Mouse (Mus musculus) leukemia stem cell, adult 10-12 weeks (primary cell): ENCODE data around the gene Creb3l1. TPM values are rescaled to one million over a fixed set of nuclear protein-coding genes. Genes with fewer than 3 reads are reported as not detected.

Experiments used
- polyA plus RNA-seq: library from polyadenylated mRNA; stranded (reverse); fragments of >175 nt; gene quantifications from 2 replicates; pipeline ENCODE4 v1.2.3, GENCODE M21; 2012; ENCODE audit warnings: low replicate concordance

The Creb3l1 gene
- 2.0 and 3.2 TPM in 2 replicates for polyA plus RNA-seq

DNA sequence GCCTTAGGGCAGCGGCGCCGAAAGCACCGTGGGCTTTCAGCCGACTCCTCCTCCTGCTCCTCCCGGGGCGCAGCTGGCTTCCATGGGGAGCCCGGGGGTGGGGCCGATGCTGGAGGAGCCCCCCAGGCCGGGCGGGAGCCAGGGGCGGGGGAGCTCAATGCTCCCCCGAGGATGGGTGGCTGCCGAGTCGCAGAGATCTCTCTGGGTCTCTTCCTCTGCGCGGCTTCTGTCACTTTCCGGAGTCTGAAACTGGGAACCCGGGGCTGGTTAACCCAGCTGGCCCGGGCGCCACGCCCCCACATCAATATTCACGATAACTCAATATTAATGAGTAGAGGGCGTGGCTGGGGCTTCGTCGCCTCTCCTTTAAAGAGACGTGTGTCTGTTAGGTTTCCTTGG lies at the start of gene Creb3l1:
Creb3l1 (minus strand) TSS at position 229 of the 399 bp plus-strand sequence.

DNA sequence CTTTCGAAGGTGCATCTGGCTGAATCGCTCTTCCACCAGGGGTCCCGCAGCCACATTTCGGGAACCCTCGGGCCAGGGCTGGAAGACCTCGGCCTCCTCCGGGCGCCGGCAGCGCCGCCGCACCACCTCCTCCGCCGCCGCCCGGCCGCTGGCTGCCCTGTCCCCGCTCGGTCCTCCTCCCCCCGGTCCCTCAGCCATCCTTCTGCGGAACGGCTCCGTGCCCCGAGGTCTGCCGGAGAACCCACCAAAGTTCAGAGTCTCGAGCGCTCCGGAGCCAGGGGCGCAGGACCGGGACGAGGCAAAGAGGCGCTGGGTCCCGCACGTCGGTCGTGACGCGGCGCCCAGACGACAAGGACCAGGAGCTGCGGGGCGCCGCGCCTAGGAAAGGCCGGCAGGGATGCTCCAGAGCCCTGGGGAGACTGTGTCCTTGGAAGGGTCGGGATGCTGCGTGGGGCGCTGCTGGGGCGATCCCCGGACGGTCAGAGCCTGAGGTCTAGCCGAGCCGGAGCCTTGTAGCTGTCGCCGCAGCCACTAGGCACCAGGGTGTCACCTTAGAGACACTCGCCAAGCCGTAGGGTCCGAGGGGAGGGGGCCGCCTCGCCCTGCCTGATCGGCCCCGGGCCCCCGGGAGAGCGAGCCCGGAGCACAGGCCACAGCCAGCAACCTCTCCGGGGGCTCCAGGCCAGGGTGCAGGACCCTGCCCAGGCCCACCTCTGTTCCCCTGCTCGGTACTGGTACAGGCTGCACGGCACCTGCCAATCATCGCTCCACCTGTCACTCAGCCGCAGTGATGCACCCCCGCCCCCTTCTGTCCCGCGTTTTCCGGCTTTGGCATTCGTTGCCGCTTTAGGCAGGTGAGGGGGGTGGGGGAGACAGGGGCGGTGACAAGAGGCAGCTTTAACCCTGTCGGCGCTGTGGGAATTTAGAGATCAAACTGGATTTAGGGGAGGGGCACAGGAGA lies 48.4 kb downstream of the Creb3l1 start, which contains the start of gene Dgkz:
Dgkz (minus strand) TSS at position 284 of the 961 bp plus-strand sequence.

DNA sequence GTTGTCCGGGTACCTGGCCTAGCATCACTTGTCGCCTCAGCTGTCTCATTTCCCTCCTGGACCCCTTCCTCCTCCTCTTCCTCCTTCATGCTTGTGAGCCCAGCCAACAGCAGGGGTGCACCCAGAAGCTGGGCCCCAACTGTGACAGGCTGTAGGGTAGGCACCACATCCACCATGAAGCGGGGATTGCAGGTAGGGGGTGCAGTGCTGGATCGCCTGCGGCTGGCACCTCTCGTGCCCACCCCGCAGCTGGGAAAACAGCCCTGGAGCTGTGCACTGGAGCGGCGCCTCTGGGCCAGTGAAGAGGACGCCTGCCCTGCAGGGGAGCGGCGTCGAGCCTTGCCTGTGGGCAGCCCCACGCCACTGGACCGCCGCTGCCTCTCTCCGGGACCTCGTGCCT lies 78.8 kb downstream of the Creb3l1 start, which contains the start of gene Gm9821:
Gm9821 (plus strand) TSS at position 221 of the 400 bp plus-strand sequence.

Other genes starting within 250 kb of the Creb3l1 start
- 9.1 and 14.1 TPM in 2 replicates for gene Chrm4, start 97.3 kb downstream of the Creb3l1 start, polyA plus RNA-seq
- 6.0 and 9.2 TPM in 2 replicates for gene Mdk, start 92.2 kb downstream of the Creb3l1 start, polyA plus RNA-seq
- not detected in 2 replicates for gene Gm9821, start 78.8 kb downstream of the Creb3l1 start, polyA plus RNA-seq
- 197 and 231 TPM in 2 replicates for gene Dgkz, start 48.6 kb downstream of the Creb3l1 start, polyA plus RNA-seq
- gene Phf21a, start 68.6 kb upstream of the Creb3l1 start, polyA plus RNA-seq, result 6.9 and 17.0 TPM in 2 replicates